Mouse (Mus musculus): Measurements from ENCODE around the gene Samd13. TPM values are rescaled to one million over a fixed set of nuclear protein-coding genes. Genes with fewer than 3 reads are reported as not detected.

Gene Samd13
- total and polyA plus RNA-seq, 3 experiments, result 0.09 to 2.1 TPM; not detected in 1

GRCm38 (mm10) chr3:146607368-146607767 lies 78.0 kb downstream of the Samd13 start:
- no peak for ATAC-seq (ENCODE audit: extremely low read depth, insufficient number of reproducible peaks, low FRiP score, poor library complexity, severe bottlenecking)
- Histone ChIP-seq H3K36me3 (replicated peaks) (no peaks in the 10 kb centered on the region), H3K4me1 (ENCODE audit: insufficient read depth, low read depth, low read length) (peaks cover 7% of the 10 kb centered on the region), H3K27me3 (ENCODE audit: insufficient read depth, low read length) (peaks cover 8% of the 10 kb centered on the region), H3K4me3 (ENCODE audit: low read depth, low read length) (no peak overlapping the region), H3K9me3 (replicated peaks) (no peaks in the 10 kb centered on the region)
- TF ChIP-seq GATA2 (IDR thresholded peaks at IDR 0.05; ENCODE audit: borderline replicate concordance, low read depth, low read length) (no peak), CTCF (IDR thresholded peaks at IDR 0.05; ENCODE audit: low read depth, low read length) (no peak), GATA1 (IDR thresholded peaks at IDR 0.05; ENCODE audit: borderline replicate concordance, low read length) (no peak), TAL1 (conservative IDR thresholded peaks at IDR 0.05; ENCODE audit: low read depth, low read length) (no peak), POLR2AphosphoS5 (IDR thresholded peaks at IDR 0.05; ENCODE audit: insufficient replicate concordance, low read depth, low read length) (no peak)
- DNase-seq (ENCODE audit: low spot score), result no peak

DNA sequence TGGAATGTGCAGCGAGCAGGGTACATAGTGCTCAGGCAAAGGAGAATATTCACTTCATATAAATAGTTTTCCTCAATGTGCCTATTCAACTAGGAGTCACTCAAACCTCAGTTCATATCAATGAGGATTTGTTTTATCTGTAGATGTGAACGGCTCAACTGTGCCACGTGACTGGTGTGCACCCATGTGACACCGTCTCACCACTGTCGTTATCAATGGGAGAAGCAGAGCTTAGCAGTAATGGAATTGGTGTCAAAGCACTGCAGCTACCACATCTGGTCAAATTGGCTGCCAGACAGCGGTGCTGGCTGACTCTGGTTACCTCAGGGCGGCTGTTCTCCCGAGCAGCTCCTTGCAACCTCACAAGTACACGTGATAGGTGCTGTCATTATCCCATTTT lies 80.7 kb downstream of the Samd13 start:
- DNase-seq (ENCODE audit: low spot score), result no peak
- H3K36me3 ChIP-seq (replicated peaks), result no peaks in the 10 kb centered on the region
- TF ChIP-seq POLR2AphosphoS5 (IDR thresholded peaks at IDR 0.05; ENCODE audit: insufficient replicate concordance, low read depth, low read length), result no peak
- no peak for TF ChIP-seq GATA1 (IDR thresholded peaks at IDR 0.05; ENCODE audit: borderline replicate concordance, low read length)
- TF ChIP-seq TAL1 (conservative IDR thresholded peaks at IDR 0.05; ENCODE audit: low read depth, low read length), result no peak
- TF ChIP-seq GATA2 (IDR thresholded peaks at IDR 0.05; ENCODE audit: borderline replicate concordance, low read depth, low read length), result no peak
- no peak for ATAC-seq (ENCODE audit: extremely low read depth, insufficient number of reproducible peaks, low FRiP score, poor library complexity, severe bottlenecking)
- peaks cover 9% of the 10 kb centered on the region for H3K27me3 ChIP-seq (ENCODE audit: insufficient read depth, low read length)
- H3K4me3 ChIP-seq (ENCODE audit: low read depth, low read length), result no peak overlapping the region
- peaks cover 26% of the 10 kb centered on the region for H3K4me1 ChIP-seq (ENCODE audit: insufficient read depth, low read depth, low read length)
- no peaks in the 10 kb centered on the region for H3K9me3 ChIP-seq (replicated peaks)

DNA sequence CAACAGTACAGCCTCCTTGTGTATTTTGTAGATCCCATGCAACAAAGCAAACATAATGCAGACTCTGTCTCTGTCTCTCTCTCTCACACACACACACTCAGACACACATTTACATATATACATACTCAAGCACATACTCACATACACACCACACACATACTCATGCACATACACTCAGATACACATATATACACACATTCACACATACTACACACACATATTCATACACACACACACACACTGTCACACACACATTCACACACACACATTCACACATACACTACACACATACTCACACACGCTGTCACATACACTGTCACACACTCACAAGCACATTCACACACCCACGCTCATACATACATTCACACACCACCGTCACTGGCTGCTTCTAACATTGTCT lies 82.9 kb downstream of the Samd13 start:
- TF ChIP-seq POLR2AphosphoS5 (IDR thresholded peaks at IDR 0.05; ENCODE audit: insufficient replicate concordance, low read depth, low read length) (no peak), CTCF (IDR thresholded peaks at IDR 0.05; ENCODE audit: low read depth, low read length) (no peak), GATA1 (IDR thresholded peaks at IDR 0.05; ENCODE audit: borderline replicate concordance, low read length) (no peak), GATA2 (IDR thresholded peaks at IDR 0.05; ENCODE audit: borderline replicate concordance, low read depth, low read length) (no peak), TAL1 (conservative IDR thresholded peaks at IDR 0.05; ENCODE audit: low read depth, low read length) (no peak)
- Histone ChIP-seq H3K4me3 (ENCODE audit: low read depth, low read length) (no peak overlapping the region), H3K36me3 (replicated peaks) (no peaks in the 10 kb centered on the region), H3K9me3 (replicated peaks) (no peaks in the 10 kb centered on the region), H3K27me3 (ENCODE audit: insufficient read depth, low read length) (peaks cover 9% of the 10 kb centered on the region), H3K4me1 (ENCODE audit: insufficient read depth, low read depth, low read length) (peaks cover 28% of the 10 kb centered on the region)
- DNase-seq (ENCODE audit: low spot score) (no peak), ATAC-seq (ENCODE audit: extremely low read depth, insufficient number of reproducible peaks, low FRiP score, poor library complexity, severe bottlenecking) (no peak)

DNA sequence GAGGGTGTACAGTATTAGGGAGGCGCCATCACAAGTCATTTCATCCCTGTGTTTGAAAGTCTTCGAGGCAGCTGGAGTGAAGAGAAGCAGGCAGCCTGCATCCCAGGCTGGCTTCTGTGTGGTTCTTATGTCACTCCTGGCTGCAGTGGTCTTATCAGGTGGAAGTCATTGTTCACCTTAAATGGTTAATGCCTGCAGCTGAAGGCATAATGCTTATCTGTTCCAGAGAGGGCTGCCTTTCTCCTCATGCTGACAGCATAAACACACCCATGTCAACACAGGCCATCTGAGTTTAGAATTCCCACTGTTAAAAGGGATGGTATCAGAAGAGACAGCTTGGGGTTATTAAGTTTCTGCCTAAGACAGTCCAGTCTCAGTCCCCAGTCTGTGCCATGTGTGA lies 84.2 kb downstream of the Samd13 start:
- H3K27me3 ChIP-seq (ENCODE audit: insufficient read depth, low read length), result peaks cover 12% of the 10 kb centered on the region
- no peaks in the 10 kb centered on the region for H3K9me3 ChIP-seq (replicated peaks)
- ATAC-seq (ENCODE audit: extremely low read depth, insufficient number of reproducible peaks, low FRiP score, poor library complexity, severe bottlenecking) (peak; percentile 80), DNase-seq (ENCODE audit: low spot score) (peak; percentile 24)
- TF ChIP-seq TAL1 (conservative IDR thresholded peaks at IDR 0.05; ENCODE audit: low read depth, low read length), result peak; percentile 43
- TF ChIP-seq GATA1 (IDR thresholded peaks at IDR 0.05; ENCODE audit: borderline replicate concordance, low read length), result no peak
- no peaks in the 10 kb centered on the region for H3K36me3 ChIP-seq (replicated peaks)
- no peak overlapping the region; the same call in 1 of the 2 replicates for H3K4me3 ChIP-seq (ENCODE audit: low read depth, low read length)
- peaks cover 34% of the 10 kb centered on the region for H3K4me1 ChIP-seq (ENCODE audit: insufficient read depth, low read depth, low read length)

DNA sequence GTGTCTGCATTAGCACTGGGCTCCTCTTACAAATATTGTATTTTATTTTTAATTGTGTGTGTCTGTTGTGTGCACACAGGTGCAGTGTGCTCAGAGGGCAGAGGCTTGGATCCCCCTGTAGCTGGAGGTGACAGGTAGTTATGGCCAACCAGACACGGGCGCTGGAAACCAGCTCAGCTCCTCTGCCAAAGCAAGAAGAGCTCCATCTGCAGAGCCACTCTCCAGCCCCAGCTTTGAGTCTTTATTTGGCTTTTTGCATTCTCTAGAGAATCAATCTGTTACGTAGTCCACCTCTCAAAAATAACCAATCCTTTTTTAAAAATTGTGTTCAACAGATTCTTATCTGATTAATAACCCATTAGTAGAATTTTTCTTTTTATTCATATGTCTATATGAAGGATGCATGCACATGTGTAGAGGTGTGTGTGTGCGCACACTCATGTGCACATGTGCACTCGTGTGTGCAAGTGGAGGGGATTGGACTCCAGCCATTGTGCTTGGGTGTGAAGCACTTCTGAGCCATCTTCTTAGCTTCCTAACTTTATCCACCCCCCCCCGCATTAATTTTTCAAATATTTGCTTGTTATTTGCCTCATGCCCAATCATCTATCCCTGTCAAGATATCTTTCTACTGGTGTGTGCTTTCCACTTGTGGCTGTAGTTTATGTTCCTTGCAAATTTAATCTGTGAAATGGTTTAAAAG lies 86.0 kb downstream of the Samd13 start:
- TF ChIP-seq CTCF (IDR thresholded peaks at IDR 0.05; ENCODE audit: low read depth, low read length) (no peak), GATA1 (IDR thresholded peaks at IDR 0.05; ENCODE audit: borderline replicate concordance, low read length) (no peak), POLR2AphosphoS5 (IDR thresholded peaks at IDR 0.05; ENCODE audit: insufficient replicate concordance, low read depth, low read length) (no peak), GATA2 (IDR thresholded peaks at IDR 0.05; ENCODE audit: borderline replicate concordance, low read depth, low read length) (no peak), TAL1 (conservative IDR thresholded peaks at IDR 0.05; ENCODE audit: low read depth, low read length) (no peak)
- Histone ChIP-seq H3K36me3 (replicated peaks) (no peaks in the 10 kb centered on the region), H3K27me3 (ENCODE audit: insufficient read depth, low read length) (peaks cover 13% of the 10 kb centered on the region), H3K4me1 (ENCODE audit: insufficient read depth, low read depth, low read length) (peaks cover 32% of the 10 kb centered on the region), H3K4me3 (ENCODE audit: low read depth, low read length) (no peak overlapping the region), H3K9me3 (replicated peaks) (no peaks in the 10 kb centered on the region)
- DNase-seq (ENCODE audit: low spot score), result no peak
- ATAC-seq (ENCODE audit: extremely low read depth, insufficient number of reproducible peaks, low FRiP score, poor library complexity, severe bottlenecking), result no peak

DNA sequence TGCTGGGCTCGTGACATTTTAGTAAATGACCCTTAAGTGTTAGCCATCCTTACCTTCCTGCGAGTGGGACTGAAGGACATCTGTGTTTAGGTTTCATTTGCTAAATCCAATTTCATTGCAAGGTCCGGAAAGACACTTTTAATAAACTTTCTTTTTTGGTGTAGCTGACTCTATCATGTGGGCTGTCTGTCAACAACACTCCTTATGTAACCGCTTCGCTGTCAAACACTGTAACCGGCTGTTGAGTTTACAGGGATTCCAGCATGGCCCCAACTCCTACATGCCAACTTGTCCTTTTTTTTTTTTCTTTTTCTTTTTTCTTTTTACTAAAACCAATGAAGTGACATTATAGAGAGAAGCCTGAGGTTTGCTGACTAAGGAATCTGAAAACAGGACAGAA lies 87.0 kb downstream of the Samd13 start:
- Histone ChIP-seq H3K36me3 (replicated peaks) (no peaks in the 10 kb centered on the region), H3K4me1 (ENCODE audit: insufficient read depth, low read depth, low read length) (peaks cover 29% of the 10 kb centered on the region), H3K9me3 (replicated peaks) (no peaks in the 10 kb centered on the region), H3K27me3 (ENCODE audit: insufficient read depth, low read length) (peaks cover 16% of the 10 kb centered on the region), H3K4me3 (ENCODE audit: low read depth, low read length) (no peak overlapping the region)
- no peak for ATAC-seq (ENCODE audit: extremely low read depth, insufficient number of reproducible peaks, low FRiP score, poor library complexity, severe bottlenecking)
- no peak for DNase-seq (ENCODE audit: low spot score)
- TF ChIP-seq POLR2AphosphoS5 (IDR thresholded peaks at IDR 0.05; ENCODE audit: insufficient replicate concordance, low read depth, low read length) (no peak), GATA1 (IDR thresholded peaks at IDR 0.05; ENCODE audit: borderline replicate concordance, low read length) (no peak), GATA2 (IDR thresholded peaks at IDR 0.05; ENCODE audit: borderline replicate concordance, low read depth, low read length) (no peak), TAL1 (conservative IDR thresholded peaks at IDR 0.05; ENCODE audit: low read depth, low read length) (no peak), CTCF (IDR thresholded peaks at IDR 0.05; ENCODE audit: low read depth, low read length) (no peak)

Data from G1E (cell line).